Mouse (Mus musculus): ENCODE results near the gene Hoxd13. TPM values are rescaled to one million over a fixed set of nuclear protein-coding genes. Genes with fewer than 3 reads are reported as not detected.

The Hoxd13 gene
- polyA plus RNA-seq, 2 experiments: 0.29 TPM; not detected in 1

DNA sequence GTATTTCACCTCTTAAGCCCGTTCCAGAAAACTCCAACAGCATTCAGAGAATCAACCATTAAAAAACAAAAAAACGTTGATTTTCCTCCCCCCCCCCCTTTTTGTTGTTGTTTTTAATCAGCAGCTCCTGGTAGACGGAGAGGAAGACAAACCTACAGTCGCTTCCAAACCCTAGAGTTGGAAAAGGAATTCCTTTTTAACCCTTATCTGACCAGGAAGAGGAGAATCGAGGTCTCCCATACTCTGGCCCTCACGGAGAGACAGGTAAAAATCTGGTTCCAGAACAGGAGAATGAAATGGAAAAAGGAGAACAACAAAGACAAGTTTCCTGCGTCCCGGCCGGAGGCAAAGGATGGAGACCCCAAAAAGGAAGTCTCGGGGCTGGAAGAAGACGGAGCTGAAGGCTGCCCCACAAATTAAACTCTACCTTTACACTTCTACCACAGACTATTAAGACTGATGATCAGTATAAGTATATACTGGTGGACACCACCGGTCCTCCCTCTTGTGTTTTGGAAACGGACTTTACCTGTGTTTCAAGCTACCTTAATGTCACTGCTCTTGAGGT lies 38.4 kb downstream of the Hoxd13 start:
- H3K4me1 ChIP-seq (replicated peaks; ENCODE audit: control insufficient read depth in 2 of 2, insufficient read depth in 2 of 2, low read length in 1 of 2): no peaks in the 10 kb centered on the region
- H3K27me3 ChIP-seq (ENCODE audit: control insufficient read depth, insufficient read depth, low read length): peaks cover 95% of the 10 kb centered on the region
- DNase-seq (ENCODE audit: low read depth in 3 of 3, low spot score in 3 of 3) (no peak), ATAC-seq (ENCODE audit: insufficient read depth) (no peak)
- H3K4me2 ChIP-seq (ENCODE audit: low read depth): no peak overlapping the region
- no peak overlapping the region for H3K27ac ChIP-seq
- no peaks in the 10 kb centered on the region for H3K36me3 ChIP-seq (replicated peaks; ENCODE audit: control insufficient read depth, insufficient read depth, low read depth)
- no peak for TF ChIP-seq CTCF (IDR thresholded peaks at IDR 0.05; ENCODE audit: low read depth)
- TF ChIP-seq EP300 (IDR thresholded peaks at IDR 0.05; ENCODE audit: low read depth): no peak
- no peaks in the 10 kb centered on the region for H3K9me3 ChIP-seq (ENCODE audit: control insufficient read depth, low read length)
- H3K9ac ChIP-seq (replicated peaks): no peak overlapping the region
- 4% methylated on average over 13 of the region's 13 CpGs for WGBS (ENCODE audit: insufficient replicate concordance)
- no peak overlapping the region for H3K4me3 ChIP-seq (ENCODE audit: insufficient read depth in 1 of 2, low read depth in 2 of 2, low read length in 2 of 2)

DNA sequence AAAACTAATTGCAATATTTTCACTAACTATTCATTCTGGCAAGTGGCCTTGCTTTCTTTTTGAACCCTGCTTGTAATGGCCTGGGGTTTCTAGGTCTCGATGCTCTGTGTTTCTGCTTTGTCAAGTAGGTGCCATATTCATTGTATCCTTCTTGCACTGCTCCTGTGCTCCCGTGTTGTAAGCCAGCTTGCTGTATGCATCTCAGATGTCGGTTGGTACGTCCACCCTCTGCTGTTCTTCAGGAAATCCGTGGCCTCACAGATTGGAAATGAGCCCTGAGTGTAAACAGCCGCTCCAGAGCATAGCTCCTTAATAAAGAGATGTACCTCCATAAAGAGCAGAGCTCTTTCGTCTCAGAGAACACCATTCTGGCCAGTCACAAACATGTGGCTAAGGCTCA lies 39.5 kb downstream of the Hoxd13 start:
- H3K36me3 ChIP-seq (replicated peaks; ENCODE audit: control insufficient read depth, insufficient read depth, low read depth): no peaks in the 10 kb centered on the region
- 22% methylated on average over 7 of the region's 7 CpGs for WGBS (ENCODE audit: insufficient replicate concordance)
- H3K27ac ChIP-seq: no peak overlapping the region
- H3K4me3 ChIP-seq (ENCODE audit: insufficient read depth in 1 of 2, low read depth in 2 of 2, low read length in 2 of 2): no peak overlapping the region
- no peak overlapping the region for H3K9ac ChIP-seq (replicated peaks)
- ATAC-seq (ENCODE audit: insufficient read depth) (no peak), DNase-seq (ENCODE audit: low read depth in 3 of 3, low spot score in 3 of 3) (no peak)
- TF ChIP-seq EP300 (IDR thresholded peaks at IDR 0.05; ENCODE audit: low read depth) (no peak), CTCF (IDR thresholded peaks at IDR 0.05; ENCODE audit: low read depth) (no peak)
- H3K4me1 ChIP-seq (replicated peaks; ENCODE audit: control insufficient read depth in 2 of 2, insufficient read depth in 2 of 2, low read length in 1 of 2): no peaks in the 10 kb centered on the region
- no peak overlapping the region for H3K4me2 ChIP-seq (ENCODE audit: low read depth)
- H3K27me3 ChIP-seq (ENCODE audit: control insufficient read depth, insufficient read depth, low read length): peaks cover 96% of the 10 kb centered on the region
- no peaks in the 10 kb centered on the region for H3K9me3 ChIP-seq (ENCODE audit: control insufficient read depth, low read length)

DNA sequence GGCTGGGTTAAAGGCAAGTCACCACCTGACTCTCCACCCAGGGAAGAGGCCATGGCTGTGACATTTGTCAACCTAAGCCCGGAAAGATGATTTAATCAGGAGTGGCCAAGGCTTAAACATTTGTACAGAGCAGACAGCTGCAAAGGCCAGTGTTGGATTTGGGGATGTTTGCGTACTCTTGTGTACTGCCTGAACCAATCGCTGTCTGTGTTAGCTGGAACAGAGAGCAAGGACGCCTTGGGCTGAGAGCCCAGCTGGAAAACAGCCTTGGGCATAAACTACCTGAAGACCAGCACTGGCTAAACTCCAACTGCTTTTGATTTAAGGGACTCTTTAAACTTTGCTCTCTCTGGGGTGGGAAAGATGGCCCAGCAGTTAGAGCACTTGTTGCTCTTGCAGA lies 40.6 kb downstream of the Hoxd13 start:
- DNase-seq (ENCODE audit: low read depth in 3 of 3, low spot score in 3 of 3): no peak
- 38% methylated on average over 4 of the region's 4 CpGs for WGBS (ENCODE audit: insufficient replicate concordance)

DNA sequence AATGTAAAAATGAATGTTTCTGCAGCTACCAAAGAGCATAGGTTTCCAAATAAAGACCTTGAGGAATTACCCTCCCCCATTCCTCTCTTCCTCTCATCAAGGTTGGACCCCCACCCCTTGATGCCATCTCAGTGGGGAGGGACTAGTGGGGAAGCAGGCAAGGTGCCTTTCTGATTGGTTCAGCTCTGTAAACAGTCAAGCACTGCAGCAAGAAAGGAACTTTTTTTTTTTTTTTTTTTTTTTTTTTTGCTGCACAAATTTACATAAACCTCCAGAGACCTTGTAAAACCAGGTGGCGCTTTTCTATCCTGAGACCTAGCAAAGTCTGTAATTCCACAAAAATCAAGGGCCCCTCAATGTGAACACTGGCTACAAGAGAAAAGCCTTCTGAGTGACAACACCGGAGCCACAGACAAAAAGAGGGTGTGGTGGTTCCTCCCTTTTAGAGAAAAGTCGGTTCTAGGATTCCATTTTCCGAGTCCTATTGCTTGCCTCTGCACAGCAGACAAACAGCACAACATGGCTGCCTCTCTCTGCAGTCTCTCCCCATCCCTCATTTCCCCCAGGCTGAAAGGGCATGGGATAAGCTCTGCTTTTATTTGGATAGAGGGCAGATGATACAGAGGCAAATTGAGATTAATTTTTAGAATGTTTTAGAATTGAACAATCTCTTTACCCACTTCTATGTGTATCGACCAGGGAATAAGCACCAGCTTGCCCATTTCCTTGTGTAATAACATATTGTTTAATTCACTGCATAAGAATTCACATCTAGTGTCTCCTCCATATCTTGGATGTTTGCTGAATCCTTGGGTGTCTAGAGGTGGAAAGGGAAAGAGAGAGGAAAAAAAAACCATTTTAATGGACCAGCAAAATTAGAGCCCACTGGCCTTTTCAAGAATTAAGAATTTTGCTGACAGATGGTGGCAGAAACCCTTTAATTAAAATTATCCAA lies 41.6 kb downstream of the Hoxd13 start:
- Histone ChIP-seq H3K27ac (no peak overlapping the region), H3K4me3 (ENCODE audit: insufficient read depth in 1 of 2, low read depth in 2 of 2, low read length in 2 of 2) (no peak overlapping the region), H3K4me1 (replicated peaks; ENCODE audit: control insufficient read depth in 2 of 2, insufficient read depth in 2 of 2, low read length in 1 of 2) (no peaks in the 10 kb centered on the region), H3K9ac (replicated peaks) (no peak overlapping the region), H3K9me3 (ENCODE audit: control insufficient read depth, low read length) (no peaks in the 10 kb centered on the region), H3K36me3 (replicated peaks; ENCODE audit: control insufficient read depth, insufficient read depth, low read depth) (no peaks in the 10 kb centered on the region), H3K4me2 (ENCODE audit: low read depth) (no peak overlapping the region), H3K27me3 (ENCODE audit: control insufficient read depth, insufficient read depth, low read length) (peaks cover 96% of the 10 kb centered on the region)
- TF ChIP-seq CTCF (IDR thresholded peaks at IDR 0.05; ENCODE audit: low read depth): no peak
- no peak for TF ChIP-seq EP300 (IDR thresholded peaks at IDR 0.05; ENCODE audit: low read depth)
- no peak for ATAC-seq (ENCODE audit: insufficient read depth)
- DNase-seq (ENCODE audit: low read depth in 3 of 3, low spot score in 3 of 3): no peak
- WGBS (ENCODE audit: insufficient replicate concordance): 17% methylated on average over 5 of the region's 5 CpGs

More for the DNA sequence above, 40.6 kb downstream of the Hoxd13 start:
- H3K4me2 ChIP-seq (ENCODE audit: low read depth): no peak overlapping the region
- peaks cover 96% of the 10 kb centered on the region for H3K27me3 ChIP-seq (ENCODE audit: control insufficient read depth, insufficient read depth, low read length)
- no peaks in the 10 kb centered on the region for H3K36me3 ChIP-seq (replicated peaks; ENCODE audit: control insufficient read depth, insufficient read depth, low read depth)
- no peaks in the 10 kb centered on the region for H3K4me1 ChIP-seq (replicated peaks; ENCODE audit: control insufficient read depth in 2 of 2, insufficient read depth in 2 of 2, low read length in 1 of 2)
- no peak overlapping the region for H3K4me3 ChIP-seq (ENCODE audit: insufficient read depth in 1 of 2, low read depth in 2 of 2, low read length in 2 of 2)
- no peak for ATAC-seq (ENCODE audit: insufficient read depth)
- H3K9ac ChIP-seq (replicated peaks): no peak overlapping the region
- H3K27ac ChIP-seq: no peak overlapping the region
- no peaks in the 10 kb centered on the region for H3K9me3 ChIP-seq (ENCODE audit: control insufficient read depth, low read length)
- no peak for TF ChIP-seq CTCF (IDR thresholded peaks at IDR 0.05; ENCODE audit: low read depth)
- no peak for TF ChIP-seq EP300 (IDR thresholded peaks at IDR 0.05; ENCODE audit: low read depth)

DNA sequence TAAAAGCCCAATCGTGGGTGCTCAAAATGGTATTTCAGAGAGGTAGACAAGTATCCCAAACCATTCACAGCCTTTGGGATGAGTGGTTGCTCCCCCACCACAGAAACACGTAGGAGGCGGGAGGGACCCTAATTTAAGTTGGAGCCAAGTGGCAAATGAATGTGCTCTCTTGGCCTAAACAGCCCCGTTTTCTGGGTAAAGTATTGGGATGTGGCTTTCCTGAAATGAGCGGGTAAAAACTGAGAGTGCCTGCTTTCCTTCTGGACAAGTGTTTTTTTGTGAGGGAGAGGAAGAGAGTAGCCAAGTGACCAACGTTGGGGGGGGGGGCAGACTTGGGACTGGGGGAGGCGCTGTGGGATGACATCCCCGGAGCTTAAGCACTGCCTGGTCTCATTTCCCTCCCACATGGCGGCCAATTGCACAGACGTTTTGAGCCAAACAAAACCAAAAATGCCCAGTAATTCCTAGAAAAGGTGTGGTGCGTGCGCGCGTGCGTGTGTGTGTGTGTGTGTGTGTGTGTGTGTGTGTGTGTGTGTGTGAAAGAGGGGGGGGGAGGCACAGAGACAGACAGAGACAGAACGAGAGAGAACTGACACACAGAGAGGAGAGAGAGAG lies 42.9 kb downstream of the Hoxd13 start:
- WGBS (ENCODE audit: insufficient replicate concordance): 2% methylated on average over 16 of the region's 16 CpGs
- Histone ChIP-seq H3K36me3 (replicated peaks; ENCODE audit: control insufficient read depth, insufficient read depth, low read depth) (no peaks in the 10 kb centered on the region), H3K4me1 (replicated peaks; ENCODE audit: control insufficient read depth in 2 of 2, insufficient read depth in 2 of 2, low read length in 1 of 2) (no peaks in the 10 kb centered on the region), H3K27ac (no peak overlapping the region), H3K4me2 (ENCODE audit: low read depth) (no peak overlapping the region), H3K9ac (replicated peaks) (no peak overlapping the region), H3K9me3 (ENCODE audit: control insufficient read depth, low read length) (no peaks in the 10 kb centered on the region), H3K4me3 (ENCODE audit: insufficient read depth in 1 of 2, low read depth in 2 of 2, low read length in 2 of 2) (no peak overlapping the region), H3K27me3 (ENCODE audit: control insufficient read depth, insufficient read depth, low read length) (peaks cover 95% of the 10 kb centered on the region)
- TF ChIP-seq EP300 (IDR thresholded peaks at IDR 0.05; ENCODE audit: low read depth): no peak
- ATAC-seq (ENCODE audit: insufficient read depth): no peak
- DNase-seq (ENCODE audit: low read depth in 3 of 3, low spot score in 3 of 3): no peak
